Mouse (Mus musculus) adrenal gland, postnatal 36 days (tissue): ENCODE data around the gene Xrra1. TPM values are rescaled to one million over a fixed set of nuclear protein-coding genes. Genes with fewer than 3 reads are reported as not detected.
"Not testable (repeated sequence)": the region's sequence is repeated elsewhere in the genome, so short reads cannot be mapped to it uniquely, and the experiment has no call there.

Source experiments
- DNase-seq, 2 experiments: peaks; one replicate each; pipeline ENCODE4 v3.0.0; 2021; ENCODE audit warnings: mixed read lengths in 1 of 2
- total RNA-seq, 2 experiments: library from RNA; stranded (reverse); gene quantifications; 2 replicates each; pipeline ENCODE4 v1.2.3; 2021

Xrra1 gene
- total RNA-seq, 2 experiments from 2014 or later: 0.33 to 5.5 TPM

DNA sequence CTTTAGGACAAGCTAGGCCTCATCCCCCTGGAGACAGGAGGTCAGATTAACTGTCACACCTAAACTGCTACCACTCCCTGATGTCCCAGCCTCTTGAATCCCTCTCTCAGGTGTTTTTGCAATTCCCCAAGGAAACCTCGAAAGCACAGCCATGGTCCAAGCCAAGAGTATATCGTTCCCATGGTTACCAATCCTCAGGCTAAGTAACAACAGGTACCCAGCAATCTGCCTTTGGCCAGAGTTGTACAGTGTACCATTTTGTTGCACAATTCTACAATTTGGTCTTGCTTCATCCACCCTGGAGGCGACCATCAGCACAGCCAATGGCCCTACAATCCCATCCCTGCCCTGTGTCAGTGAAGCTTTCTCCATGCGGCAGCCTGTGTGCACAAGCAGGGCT, 38.0 kb downstream of the Xrra1 start:
- no peak for DNase-seq

DNA sequence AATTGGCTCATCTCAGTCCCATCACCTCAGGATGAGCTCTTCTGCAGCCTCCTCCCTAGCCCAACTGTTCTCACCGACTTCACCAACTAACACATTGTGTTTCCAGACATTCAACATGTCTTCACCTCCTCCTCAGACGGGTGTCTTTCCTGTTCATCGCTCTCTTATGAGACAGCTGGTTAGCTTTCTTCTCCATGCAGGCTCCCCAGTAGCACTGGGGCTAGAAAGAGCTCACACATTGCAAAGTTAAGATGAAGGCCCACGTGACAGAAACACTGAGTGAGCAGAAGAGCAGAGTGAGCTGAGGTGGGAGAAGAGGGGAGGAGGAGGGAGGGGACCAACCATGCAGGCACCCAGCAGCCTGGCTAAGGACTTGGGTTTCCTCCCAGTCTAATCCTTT, 43.3 kb downstream of the Xrra1 start:
- no peak for DNase-seq

DNA sequence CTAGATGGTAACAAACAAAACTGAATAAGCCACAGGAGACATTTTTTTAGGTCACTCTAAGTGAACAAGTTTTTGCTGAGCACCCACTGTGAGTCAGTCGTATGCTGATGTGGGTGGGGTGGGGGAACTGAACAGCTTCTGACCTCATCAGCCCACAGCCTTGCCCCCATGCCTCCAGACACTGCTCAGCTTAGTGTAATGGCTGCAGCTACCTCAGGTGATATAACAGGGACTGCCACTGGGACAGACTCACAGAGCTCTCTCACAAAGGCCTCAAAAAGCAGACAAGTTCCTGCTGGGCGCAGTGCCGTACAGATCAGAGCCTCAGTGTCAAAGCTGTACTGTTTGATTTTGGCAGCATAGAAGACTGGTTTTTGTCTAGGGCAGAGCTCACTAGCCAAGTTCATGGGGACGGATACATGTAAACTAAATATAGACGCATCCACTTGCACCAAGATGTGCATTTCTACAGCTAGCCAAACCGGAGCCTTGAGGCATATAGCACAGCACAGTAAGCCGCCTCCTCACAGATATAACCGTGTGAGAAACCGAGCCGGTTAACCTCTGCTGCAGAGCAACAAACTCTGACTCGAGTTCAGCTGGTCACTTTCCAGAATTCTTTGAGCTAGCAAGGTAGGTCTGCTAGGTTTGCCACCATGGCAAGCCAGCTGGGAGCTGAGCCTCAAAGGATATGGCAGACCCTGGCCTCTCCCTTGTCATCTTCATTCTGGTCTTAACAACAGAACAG, 44.2 kb downstream of the Xrra1 start:
- no peak for DNase-seq

DNA sequence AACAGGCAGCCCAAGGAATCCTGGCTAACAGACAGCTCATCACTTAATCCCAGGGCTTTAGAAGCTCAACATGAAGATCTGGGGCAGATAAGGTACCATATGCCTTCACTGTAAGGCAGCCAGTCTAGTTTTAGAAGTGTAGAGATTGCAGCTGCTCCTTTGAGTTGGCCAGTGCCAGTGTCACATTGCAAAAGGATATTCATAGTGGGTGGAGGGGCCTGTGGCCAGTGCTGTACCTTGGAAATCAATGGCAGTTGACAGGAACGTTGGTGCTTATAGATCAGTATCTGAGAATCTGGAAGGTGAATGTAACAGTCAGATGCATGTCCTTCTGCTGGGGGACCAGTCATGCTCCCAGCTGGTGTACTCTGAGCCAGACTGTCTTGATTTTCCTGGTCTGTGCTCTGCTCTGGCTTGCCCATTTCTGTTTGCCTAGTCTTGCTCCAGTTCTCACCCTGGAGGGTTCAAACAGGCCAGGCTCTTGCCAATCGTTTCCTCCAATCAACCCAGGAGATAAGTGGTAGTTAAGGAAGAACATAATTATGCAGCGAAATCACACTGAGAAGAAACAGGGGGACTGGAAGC, 45.6 kb downstream of the Xrra1 start:
- no peak for DNase-seq

DNA sequence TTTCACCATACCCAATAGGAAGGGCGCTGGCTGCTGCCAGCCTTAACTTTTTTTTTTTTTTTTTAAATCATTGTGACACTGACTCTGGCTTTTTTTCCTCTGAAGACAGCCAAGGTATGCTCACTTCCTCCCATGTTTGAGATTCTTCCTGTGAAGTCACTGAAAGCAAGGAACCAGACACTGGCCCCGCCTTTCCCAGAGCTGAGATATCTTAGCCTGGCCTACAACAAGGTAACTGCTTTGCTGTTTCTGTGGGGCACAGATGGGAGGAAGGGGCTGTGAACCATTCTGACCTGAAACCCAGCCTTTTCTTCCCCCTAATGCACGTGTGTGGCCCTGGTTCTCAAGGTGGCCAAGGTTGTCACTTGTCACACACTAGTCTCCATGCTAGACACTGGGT, 47.4 kb downstream of the Xrra1 start:
- no peak for DNase-seq

DNA sequence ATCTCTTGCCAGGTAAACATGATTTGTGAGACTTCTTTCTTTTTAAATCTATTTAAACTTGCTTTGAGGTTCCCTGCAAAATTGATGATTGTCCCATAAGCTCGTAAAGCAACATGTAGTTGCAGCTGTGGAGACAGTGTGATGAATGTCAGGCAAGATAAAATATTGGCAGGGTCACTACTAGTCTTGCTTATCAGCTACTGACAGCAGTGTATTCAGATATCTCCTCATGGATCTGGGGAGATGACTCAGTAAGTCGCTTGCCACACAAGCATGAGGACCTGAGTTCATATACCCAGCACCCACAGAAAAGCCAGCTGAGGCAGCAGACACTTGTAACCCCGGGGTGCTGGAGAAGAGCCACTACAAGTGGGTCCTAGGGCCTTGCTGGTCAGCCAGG, 48.5 kb downstream of the Xrra1 start:
- DNase-seq: no peak

DNA sequence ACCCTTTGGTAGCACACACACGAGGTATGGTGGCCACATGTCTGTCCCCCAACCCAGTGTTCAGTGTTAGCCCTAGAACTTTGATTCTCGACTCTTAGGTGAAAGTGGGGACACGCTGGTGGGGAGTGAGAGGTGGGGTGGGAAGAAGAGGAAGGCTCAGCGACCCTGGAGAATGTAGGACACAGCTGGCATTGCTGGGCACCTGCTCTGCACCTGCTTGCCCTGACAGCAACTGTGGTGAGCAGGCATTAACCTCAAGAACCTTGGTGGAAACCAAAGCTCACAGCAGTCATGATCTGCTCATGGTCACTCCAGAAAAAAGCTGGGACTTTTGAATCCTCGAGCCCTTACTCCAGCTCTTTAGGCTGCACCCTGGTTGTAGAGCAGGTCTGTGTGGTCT, 52.1 kb downstream of the Xrra1 start:
- DNase-seq: no peak

DNA sequence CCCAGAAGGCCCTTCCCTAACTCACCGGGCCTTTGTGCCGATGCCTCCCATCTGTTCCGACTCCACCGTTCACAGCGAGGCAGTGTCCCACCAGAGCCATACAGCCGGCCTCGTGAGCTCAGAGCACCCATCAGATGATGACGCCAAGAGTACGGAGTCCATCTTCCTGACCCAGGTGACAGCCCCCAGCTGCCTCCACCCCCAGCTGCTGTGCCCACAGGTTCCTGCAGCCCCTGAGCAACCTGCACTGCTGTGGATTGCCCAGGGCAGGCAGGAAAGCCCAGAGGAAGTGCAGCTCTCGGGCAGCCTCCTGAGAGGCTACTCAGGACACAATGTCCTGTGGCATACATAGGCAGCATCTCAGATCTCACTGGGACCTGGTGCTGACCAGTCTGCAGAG, 55.4 kb downstream of the Xrra1 start:
- no peak for DNase-seq

DNA sequence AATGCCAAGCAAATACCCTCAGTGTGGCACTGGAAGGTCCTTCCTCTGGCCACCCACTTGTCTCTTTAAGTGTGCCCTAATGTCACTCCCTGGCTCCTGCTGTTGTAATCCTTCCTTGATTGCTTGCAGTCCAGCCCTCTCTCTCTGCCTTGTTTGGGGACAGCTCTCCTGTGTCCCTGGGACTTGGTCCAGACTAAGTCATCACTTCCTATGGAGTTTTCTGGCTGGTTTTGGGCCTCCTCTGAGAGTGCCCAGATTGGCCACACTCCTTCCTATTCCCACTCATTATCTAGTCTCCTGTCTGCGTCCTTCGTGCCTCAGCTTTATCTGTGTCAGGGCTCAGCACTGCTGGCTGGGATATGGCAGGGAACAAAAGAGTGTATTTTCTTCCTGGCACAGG, 56.6 kb downstream of the Xrra1 start:
- DNase-seq: peak; percentile 43 to 66

DNA sequence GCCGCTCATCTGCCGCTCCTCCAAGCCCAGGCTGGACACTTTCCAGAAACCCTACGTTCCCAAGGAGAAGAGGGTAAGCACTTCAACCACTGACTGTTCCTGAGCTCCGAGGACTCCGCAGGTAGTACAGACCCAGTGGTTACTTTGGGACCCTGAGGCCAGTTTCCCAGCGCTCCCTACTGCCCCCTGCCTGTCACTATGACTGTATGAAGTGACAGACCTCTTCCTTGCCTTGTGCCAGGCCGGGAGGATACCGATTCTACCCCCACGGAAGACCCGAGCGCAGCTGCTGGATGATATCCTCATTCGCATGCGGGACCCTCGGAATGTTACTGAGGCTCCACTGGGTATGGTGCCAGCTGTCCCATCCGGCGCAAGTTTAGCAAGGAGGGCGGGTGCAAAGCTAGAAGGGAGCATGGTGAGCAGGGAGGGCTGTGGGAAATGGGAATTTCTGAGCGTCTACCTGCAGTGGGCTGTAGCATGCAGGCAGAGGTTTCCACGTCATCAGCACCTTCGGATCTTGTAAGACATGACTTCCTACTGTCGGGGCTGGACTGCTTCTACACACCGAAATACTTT, 57.9 kb downstream of the Xrra1 start:
- DNase-seq: peak; percentile 72 to 74

DNA sequence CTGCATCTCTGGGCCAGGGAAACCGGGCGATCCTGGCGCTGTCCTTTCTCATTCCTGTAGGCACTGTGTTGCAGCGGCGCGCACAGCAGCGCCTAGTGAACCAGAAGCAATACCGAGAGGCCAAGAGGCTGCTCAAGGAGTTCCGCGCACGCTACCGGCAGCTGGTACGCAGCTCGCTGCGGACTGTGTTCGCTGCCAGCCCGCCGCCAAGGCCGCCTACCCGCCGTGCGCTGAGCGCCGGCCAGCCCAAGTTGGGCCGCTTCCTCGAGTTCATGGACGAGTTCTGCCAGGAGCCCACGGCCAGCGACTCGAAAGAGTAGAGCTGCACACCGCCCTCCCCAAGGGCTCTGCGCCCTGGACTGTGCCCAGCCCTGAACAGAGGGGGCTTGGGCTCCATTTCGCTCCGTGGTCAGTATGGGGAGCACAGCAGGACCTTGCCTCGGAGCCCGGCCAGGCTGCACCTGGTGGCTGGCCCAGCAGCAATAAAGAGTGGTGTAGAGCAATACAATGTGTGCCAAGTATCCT, 58.5 kb downstream of the Xrra1 start:
- DNase-seq: peak; percentile 77 to 82

DNA sequence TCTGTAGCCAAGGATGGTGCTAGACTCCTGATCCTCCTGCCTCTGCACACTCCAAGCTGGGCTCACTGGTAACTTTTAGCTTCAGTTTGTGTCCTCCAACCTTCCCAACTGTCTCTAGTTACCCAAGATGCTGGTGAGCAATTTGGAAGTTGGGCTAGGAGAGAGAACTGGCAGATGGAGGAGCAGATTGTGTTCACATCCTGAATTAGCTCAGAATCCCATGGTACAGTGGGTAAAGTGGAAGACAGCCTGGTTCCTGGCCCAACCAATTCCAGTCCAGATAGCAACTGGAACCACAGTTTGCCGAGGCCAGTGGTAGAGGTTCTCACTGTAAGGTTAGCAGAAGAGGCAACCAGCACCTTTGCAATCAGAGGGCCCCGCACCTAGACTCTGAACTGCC, 60.2 kb downstream of the Xrra1 start:
- no peak for DNase-seq

DNA sequence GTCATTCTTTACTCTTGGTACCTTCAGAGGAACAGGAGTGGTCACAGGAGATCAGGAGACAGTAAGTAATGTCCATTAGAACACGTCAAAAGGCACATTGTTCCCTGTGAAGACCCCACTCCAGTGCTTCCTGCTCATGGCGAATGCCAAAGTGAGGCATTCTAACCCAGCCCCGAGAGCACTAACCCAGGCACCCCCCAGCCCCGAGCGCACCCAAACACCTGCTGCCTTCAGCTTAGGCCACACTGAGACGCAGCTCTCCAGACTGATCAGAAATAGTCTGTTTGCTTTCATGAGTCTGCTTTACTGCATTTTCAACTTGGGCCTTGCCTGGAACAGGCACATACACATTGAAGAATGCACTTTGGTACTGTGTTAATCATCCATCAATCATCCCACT, 61.1 kb downstream of the Xrra1 start:
- no peak for DNase-seq

DNA sequence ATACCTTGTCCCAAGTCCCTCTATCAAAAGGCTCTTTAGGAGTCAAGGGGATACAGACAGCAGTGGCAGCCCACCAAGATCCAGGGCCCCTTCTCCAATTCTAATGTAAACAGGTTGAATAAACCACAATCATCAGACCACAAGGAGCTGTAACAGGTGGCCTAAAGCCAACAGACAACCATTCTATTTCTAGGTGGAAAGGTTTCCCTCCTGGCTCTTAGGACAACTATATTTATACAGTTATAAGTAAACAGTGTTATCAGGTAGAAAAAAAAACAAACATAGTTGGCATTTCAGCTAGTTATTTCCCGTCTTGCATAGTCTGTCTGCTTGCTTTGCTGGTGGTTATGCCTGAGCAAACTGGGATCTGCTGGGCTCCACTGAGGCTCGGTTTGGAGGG, 61.5 kb downstream of the Xrra1 start:
- no peak for DNase-seq

DNA sequence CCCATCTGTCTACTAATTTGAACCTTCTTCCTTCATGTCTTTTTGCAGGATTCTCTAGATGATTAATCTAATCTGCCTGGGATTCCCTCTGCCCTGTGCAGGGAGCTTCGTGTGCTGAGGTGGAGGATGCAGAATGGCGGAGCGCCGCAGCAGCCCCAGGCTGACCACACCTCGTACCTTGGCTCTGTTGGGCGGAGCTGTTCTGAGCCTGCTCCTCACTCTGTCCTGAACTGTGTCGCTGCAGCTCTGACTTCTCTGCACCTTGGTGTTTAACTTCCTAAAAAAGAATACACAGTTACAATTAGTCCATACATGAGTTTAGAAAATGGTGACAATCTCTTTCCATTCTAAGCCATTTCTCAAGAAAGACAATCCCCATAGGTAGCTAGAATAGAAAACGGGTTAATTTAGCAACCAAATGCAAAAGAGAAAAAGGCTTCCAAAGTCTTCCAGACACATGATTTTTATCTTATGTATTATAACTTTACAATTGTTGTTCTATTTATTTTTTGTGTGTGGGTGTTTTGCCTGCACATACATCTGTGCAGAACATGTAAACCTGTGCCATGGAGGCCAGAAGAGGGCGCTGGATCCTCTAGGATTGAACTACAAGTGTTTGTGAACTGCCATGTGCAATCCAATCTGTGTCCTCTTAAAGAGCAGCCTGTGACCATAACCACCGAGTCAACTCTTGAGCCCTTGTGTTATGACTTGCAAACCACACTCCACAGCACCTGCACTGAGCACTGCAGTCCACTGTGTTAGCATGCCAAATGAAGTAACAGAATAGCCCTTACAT, 68.2 kb downstream of the Xrra1 start:
- peak; percentile 83 to 85 for DNase-seq

DNA sequence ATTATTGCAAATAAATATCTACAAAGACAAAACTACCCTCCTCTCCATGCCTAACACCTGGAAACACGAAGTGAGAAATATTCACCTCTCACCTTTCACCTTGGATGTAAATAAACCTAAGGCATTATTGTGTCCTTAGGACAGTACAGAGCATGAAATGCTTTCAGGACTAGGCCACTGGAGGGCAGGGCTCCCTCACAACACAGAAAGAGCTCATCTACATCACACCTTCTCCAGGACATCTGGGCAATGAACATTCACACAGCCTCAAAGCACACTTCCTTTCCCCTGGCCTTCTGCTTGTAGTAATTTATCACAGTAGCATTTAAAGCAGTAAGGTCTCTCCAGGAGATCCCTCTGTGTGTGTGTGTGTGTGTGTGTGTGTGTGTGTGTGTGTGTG, 76.8 kb downstream of the Xrra1 start:
- DNase-seq: peak; percentile 30 to 38

DNA sequence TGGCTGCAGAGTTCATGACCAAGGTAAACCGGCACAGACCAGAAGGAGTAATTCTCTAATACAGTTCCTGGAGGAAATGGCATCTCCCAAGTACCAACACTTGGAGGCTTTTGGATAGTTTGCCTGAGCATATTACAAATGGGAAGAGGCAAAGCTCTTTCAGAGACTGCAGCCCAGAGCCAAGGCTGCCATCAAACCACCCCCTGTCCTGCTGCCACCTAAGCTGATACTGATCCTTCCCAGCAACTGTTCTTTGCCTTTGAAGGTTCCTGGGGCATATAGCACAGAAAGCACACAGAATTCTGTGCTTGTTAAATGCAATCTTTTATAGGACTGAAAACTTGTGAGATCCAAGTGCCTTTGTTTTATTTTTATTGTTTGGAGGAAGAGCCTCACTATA, 81.8 kb downstream of the Xrra1 start:
- no peak for DNase-seq

DNA sequence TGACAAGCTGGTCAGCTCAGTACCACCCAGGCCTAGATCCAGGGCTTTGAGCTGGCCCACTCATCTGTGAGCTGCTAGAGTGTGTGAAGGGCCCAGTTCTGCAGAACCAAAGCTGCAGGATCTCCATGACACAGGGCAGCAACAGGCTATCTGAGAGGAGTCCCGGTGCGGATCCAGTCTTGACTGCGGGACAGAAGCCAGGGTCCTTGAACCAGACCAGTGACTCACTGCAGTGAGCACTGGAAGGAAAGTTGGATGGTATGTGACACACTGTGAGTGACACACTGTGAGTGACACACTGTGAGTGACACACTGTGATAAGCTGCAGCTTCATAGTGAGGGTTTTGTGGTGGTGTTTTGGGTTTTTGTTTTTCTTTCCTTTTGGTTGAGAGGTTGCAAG, 85.6 kb downstream of the Xrra1 start:
- DNase-seq: peak; percentile 71 to 81

DNA sequence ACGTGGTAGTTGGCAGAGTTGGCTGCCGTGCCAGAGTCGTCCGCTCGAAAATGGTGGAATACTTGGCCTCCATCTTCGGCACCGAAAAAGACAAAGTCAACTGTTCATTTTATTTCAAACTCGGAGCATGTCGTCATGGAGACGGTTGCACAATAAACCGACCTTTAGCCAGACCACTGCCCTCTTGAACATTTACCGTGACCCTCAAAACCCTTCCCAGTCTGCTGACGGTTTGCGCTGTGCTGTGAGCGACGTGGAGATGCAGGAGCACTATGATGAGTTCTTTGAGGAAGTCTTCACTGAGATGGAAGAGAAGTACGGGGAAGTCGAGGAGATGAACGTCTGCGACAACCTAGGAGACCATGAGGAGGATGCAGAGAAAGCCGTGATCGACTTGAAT, 86.1 kb downstream of the Xrra1 start:
- not testable (repeated sequence) for DNase-seq

DNA sequence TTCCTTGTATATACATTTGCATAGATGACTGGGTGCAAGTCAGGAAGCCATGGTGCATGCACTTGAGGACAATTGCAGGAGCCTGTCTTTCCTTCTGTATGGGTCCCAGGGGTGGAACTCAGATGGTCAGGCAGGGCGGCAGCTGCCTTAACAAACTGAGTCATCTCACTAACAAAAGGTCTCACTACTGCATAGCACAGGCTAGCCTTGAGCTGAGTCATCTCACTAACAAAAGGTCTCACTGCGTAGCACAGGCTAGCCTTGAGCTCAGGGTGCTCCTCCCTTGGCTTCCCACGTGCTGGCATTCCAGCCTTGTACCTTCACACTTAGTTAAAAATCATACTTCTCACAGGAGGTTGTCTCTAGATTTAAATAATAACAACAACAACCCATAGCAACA, 87.0 kb downstream of the Xrra1 start:
- DNase-seq: no peak

DNA sequence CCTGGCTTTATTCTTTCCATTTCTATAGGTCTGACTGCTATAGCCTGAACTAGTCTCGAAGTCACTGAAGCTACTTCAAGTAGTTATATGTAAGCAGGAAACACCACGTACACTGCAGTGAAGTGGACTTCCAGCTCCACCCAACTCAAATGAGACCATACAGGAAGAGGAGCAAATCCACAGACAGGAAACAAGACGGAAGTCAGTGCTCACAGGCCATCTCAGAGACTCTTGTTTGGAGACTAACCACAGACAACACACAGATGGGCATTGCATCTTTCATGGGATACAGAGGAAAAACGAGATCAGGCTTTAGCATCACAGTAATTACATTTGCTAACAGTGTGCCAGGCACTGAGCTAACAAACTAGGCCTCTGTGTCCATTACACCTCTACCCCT, 87.4 kb downstream of the Xrra1 start:
- no peak for DNase-seq

DNA sequence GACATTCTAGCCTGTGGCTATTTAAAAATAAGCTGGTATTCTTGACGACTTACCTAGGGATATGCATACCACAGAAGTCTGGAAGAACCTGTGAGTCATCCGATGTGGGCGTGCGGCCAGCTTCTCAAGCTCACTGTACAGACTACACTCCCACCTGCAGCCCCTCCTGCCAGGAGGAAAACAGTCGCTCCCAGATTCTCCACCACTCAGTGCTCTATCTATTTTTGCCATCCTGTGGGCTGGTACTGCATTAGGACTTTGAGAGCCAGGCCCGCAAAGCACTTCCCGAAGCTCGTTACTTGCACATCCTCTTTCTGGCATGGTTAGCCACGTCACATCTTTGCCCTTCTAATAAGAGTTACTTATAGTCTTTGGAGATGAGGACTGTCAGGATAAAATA, 88.4 kb downstream of the Xrra1 start:
- peak; percentile 38 to 48 for DNase-seq
